Mouse (Mus musculus): ENCODE results near the gene Mrnip. TPM values are rescaled to one million over a fixed set of nuclear protein-coding genes. Genes with fewer than 3 reads are reported as not detected.

The Mrnip gene
- polyA plus RNA-seq, 1 experiment from 2014 or later: 7.0 TPM

- ATAC-seq: no peak
- no peak for TF ChIP-seq CTCF (IDR thresholded peaks at IDR 0.05; ENCODE audit: low read depth)
- 51% methylated on average over 4 of the region's 4 CpGs for WGBS
- Histone ChIP-seq H3K27me3 (replicated peaks; ENCODE audit: control insufficient read depth, insufficient read depth, low read length) (no peaks in the 10 kb centered on the region), H3K9me3 (ENCODE audit: control insufficient read depth) (no peaks in the 10 kb centered on the region), H3K4me3 (ENCODE audit: low read depth, low read length) (no peak overlapping the region), H3K4me2 (replicated peaks; ENCODE audit: low read depth) (no peak overlapping the region), H3K36me3 (ENCODE audit: control insufficient read depth, insufficient read depth) (no peaks in the 10 kb centered on the region), H3K4me1 (replicated peaks; ENCODE audit: control insufficient read depth, insufficient read depth, low read length) (peaks cover 10% of the 10 kb centered on the region; the same call in 1 of the 2 replicates), H3K27ac (ENCODE audit: low read depth, low read length) (no peak overlapping the region), H3K9ac (ENCODE audit: low read depth, low read length) (no peak overlapping the region)
These were observed 42.6 kb downstream of the Mrnip start for GRCm38 (mm10) chr11:50216724-50217366.

GRCm38 (mm10) chr11:50217811-50218210 is 43.6 kb downstream of the Mrnip start:
- TF ChIP-seq CTCF (IDR thresholded peaks at IDR 0.05; ENCODE audit: low read depth): no peak
- Histone ChIP-seq H3K27ac (ENCODE audit: low read depth, low read length) (peak overlapping the region; percentile 30; the same call in 1 of the 2 replicates), H3K27me3 (replicated peaks; ENCODE audit: control insufficient read depth, insufficient read depth, low read length) (no peaks in the 10 kb centered on the region), H3K4me1 (replicated peaks; ENCODE audit: control insufficient read depth, insufficient read depth, low read length) (peaks cover 10% of the 10 kb centered on the region; the same call in 1 of the 2 replicates), H3K9ac (ENCODE audit: low read depth, low read length) (no peak overlapping the region), H3K4me3 (ENCODE audit: low read depth, low read length) (no peak overlapping the region), H3K9me3 (ENCODE audit: control insufficient read depth) (no peaks in the 10 kb centered on the region), H3K4me2 (replicated peaks; ENCODE audit: low read depth) (no peak overlapping the region), H3K36me3 (ENCODE audit: control insufficient read depth, insufficient read depth) (no peaks in the 10 kb centered on the region)
- peak; percentile 17; the same call in 1 of the 2 replicates for ATAC-seq
- whole genome bisulfite sequencing: 47% methylated on average over 4 of the region's 4 CpGs

- Histone ChIP-seq H3K4me1 (replicated peaks; ENCODE audit: control insufficient read depth, insufficient read depth, low read length) (peaks cover 7% of the 10 kb centered on the region; the same call in 1 of the 2 replicates), H3K36me3 (ENCODE audit: control insufficient read depth, insufficient read depth) (no peaks in the 10 kb centered on the region), H3K27ac (ENCODE audit: low read depth, low read length) (no peak overlapping the region), H3K27me3 (replicated peaks; ENCODE audit: control insufficient read depth, insufficient read depth, low read length) (no peaks in the 10 kb centered on the region), H3K9ac (ENCODE audit: low read depth, low read length) (no peak overlapping the region), H3K4me3 (ENCODE audit: low read depth, low read length) (no peak overlapping the region), H3K9me3 (ENCODE audit: control insufficient read depth) (no peaks in the 10 kb centered on the region), H3K4me2 (replicated peaks; ENCODE audit: low read depth) (no peak overlapping the region)
- WGBS: 40% methylated on average over 2 of the region's 2 CpGs
- TF ChIP-seq CTCF (IDR thresholded peaks at IDR 0.05; ENCODE audit: low read depth): 0 out of 2 replicates have a peak, but pooled peaks have one; percentile 26
- no peak for ATAC-seq
These were observed 45.6 kb downstream of the Mrnip start for GRCm38 (mm10) chr11:50219833-50220232.

GRCm38 (mm10) chr11:50222559-50223276 is 48.5 kb downstream of the Mrnip start:
- ATAC-seq: no peak
- H3K9ac ChIP-seq (ENCODE audit: low read depth, low read length): no peak overlapping the region
- H3K4me3 ChIP-seq (ENCODE audit: low read depth, low read length): no peak overlapping the region
- H3K36me3 ChIP-seq (ENCODE audit: control insufficient read depth, insufficient read depth): no peaks in the 10 kb centered on the region
- H3K9me3 ChIP-seq (ENCODE audit: control insufficient read depth): no peaks in the 10 kb centered on the region
- peak overlapping the region; percentile 60 for H3K27ac ChIP-seq (ENCODE audit: low read depth, low read length)
- H3K4me1 ChIP-seq (replicated peaks; ENCODE audit: control insufficient read depth, insufficient read depth, low read length): peaks cover 14% of the 10 kb centered on the region; the same call in 1 of the 2 replicates
- peak overlapping the region; percentile 98 for H3K4me2 ChIP-seq (replicated peaks; ENCODE audit: low read depth)
- 58% methylated on average over 7 of the region's 7 CpGs for WGBS
- TF ChIP-seq CTCF (IDR thresholded peaks at IDR 0.05; ENCODE audit: low read depth): no peak
- no peaks in the 10 kb centered on the region for H3K27me3 ChIP-seq (replicated peaks; ENCODE audit: control insufficient read depth, insufficient read depth, low read length)

GRCm38 (mm10) chr11:50223783-50224662 is 49.8 kb downstream of the Mrnip start:
- Histone ChIP-seq H3K27me3 (replicated peaks; ENCODE audit: control insufficient read depth, insufficient read depth, low read length) (no peaks in the 10 kb centered on the region), H3K27ac (ENCODE audit: low read depth, low read length) (peak overlapping the region; percentile 90), H3K36me3 (ENCODE audit: control insufficient read depth, insufficient read depth) (no peaks in the 10 kb centered on the region; the same call in 1 of the 2 replicates), H3K4me1 (replicated peaks; ENCODE audit: control insufficient read depth, insufficient read depth, low read length) (peaks cover 10% of the 10 kb centered on the region; the same call in 1 of the 2 replicates), H3K9ac (ENCODE audit: low read depth, low read length) (peak overlapping the region; percentile 92), H3K4me2 (replicated peaks; ENCODE audit: low read depth) (peak overlapping the region; percentile 98), H3K4me3 (ENCODE audit: low read depth, low read length) (peak overlapping the region; percentile 91), H3K9me3 (ENCODE audit: control insufficient read depth) (no peaks in the 10 kb centered on the region)
- WGBS: 7% methylated on average over 17 of the region's 17 CpGs
- ATAC-seq: no peak; the same call in 1 of the 2 replicates
- TF ChIP-seq CTCF (IDR thresholded peaks at IDR 0.05; ENCODE audit: low read depth): no peak
